14 mouse cellular contexts compared by ENCODE assay signal in the genomic region with DNA sequence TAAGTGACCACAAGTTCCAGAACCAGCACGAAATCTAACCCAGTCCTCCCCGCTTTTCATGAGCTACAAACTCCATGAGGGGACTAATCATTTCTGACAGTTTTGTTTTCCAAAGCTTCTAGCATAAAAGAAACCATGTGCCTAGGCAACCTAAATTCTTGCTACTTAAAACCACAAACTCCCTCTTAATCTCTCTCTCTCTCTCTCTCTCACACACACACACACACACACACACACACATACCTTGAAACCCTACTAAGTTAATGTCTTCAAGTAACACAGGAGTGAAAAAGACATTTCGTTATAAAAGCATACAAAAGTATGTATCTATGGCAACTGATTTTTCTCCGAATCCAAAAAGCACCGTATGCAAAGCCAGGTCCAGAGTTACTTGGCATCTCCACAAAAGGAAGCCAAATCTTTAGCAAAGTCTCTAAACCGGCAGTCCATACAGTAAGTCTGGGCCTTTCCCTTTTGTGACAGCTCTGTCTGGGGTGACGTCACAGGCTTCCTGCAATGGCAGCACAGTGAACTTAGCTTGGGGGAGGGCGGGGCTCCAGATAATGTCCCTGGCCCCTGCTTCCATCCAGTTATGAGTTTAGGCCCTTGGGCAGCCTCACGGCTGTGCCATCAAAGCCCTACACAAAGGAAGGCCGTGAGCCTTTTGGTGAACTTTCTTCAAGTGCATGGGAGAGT. TPM values are rescaled to one million over a fixed set of nuclear protein-coding genes. Genes with fewer than 3 reads are reported as not detected.
DNase-seq lines count a peak whose midpoint lies in the region; ATAC-seq and TF ChIP-seq lines count a peak whose summit lies in the region.
"Had no signal": no experiment of that assay in that cellular context is flagged by ENCODE, and none has a peak within 500 bp of the region (broad histone marks: within the 10 kb centered on the region; RNA-seq: fewer than 3 reads in every experiment).

No protein-coding gene starts in this region.

- no peaks in the 10 kb centered on the region for H3K4me1 ChIP-seq in intestine, embryonic 15.5 days (replicated peaks)
- no peaks in the 10 kb centered on the region for H3K4me1 ChIP-seq in intestine, postnatal 0 days (replicated peaks; ENCODE audit: control insufficient read depth, insufficient read depth, low read length)
- H3K4me1 ChIP-seq: hindbrain, embryonic 15.5 days; midbrain, embryonic 12.5 days had no signal

- H3K36me3 ChIP-seq in intestine, embryonic 15.5 days = no peaks in the 10 kb centered on the region
- H3K36me3 ChIP-seq in intestine, postnatal 0 days (ENCODE audit: control insufficient read depth, insufficient read depth) = no peaks in the 10 kb centered on the region
- H3K36me3 ChIP-seq: hindbrain, embryonic 15.5 days; midbrain, embryonic 12.5 days had no signal

- DNase-seq in T-cell, adult 2 months (ENCODE audit: low spot score) = peak; percentile 56
- DNase-seq in layer of hippocampus, postnatal 14 days (ENCODE audit: low spot score in 2 of 2) = no peak
- DNase-seq in kidney, postnatal 14 days = no peak
- DNase-seq in lung, postnatal 25 days (ENCODE audit: low spot score) = no peak
- DNase-seq: adrenal gland, adult 2 months; gastrocnemius, postnatal 14 days; kidney, postnatal 10 days had no signal

- peak; percentile 42 for ATAC-seq in intestine, embryonic 15.5 days
- ATAC-seq in intestine, postnatal 0 days = no peak
- ATAC-seq in hematopoietic stem cell, adult 5-6 weeks (replicated peaks in 1 of 2; ENCODE audit: insufficient read depth in 1 of 2, low FRiP score in 2 of 2, low TSS enrichment in 1 of 2, low read depth in 1 of 2, poor library complexity in 2 of 2, severe bottlenecking in 2 of 2) = 0 out of 4 replicates have a peak, but pooled peaks have one; percentile 26 to 27
- peak; percentile 82 for ATAC-seq in megakaryocyte-erythroid progenitor cell, adult 5-6 weeks (replicated peaks; ENCODE audit: low FRiP score, low TSS enrichment, poor library complexity, severe bottlenecking)

- TF ChIP-seq CTCF in intestine, postnatal 0 days (IDR thresholded peaks at IDR 0.05; ENCODE audit: low read depth) = no peak

- H3K9ac ChIP-seq in intestine, embryonic 15.5 days = no peak overlapping the region
- no peak overlapping the region for H3K9ac ChIP-seq in intestine, postnatal 0 days (ENCODE audit: low read depth, low read length)
- H3K9ac ChIP-seq: hindbrain, embryonic 15.5 days; liver, embryonic 14.5 days; midbrain, embryonic 12.5 days had no signal

- no peak overlapping the region for H3K27ac ChIP-seq in intestine, embryonic 15.5 days
- H3K27ac ChIP-seq in intestine, postnatal 0 days (ENCODE audit: low read depth, low read length) = no peak overlapping the region
- H3K27ac ChIP-seq: hindbrain, embryonic 15.5 days; liver, embryonic 14.5 days; midbrain, embryonic 12.5 days had no signal

- H3K9me3 ChIP-seq in intestine, embryonic 15.5 days = no peaks in the 10 kb centered on the region
- no peaks in the 10 kb centered on the region for H3K9me3 ChIP-seq in intestine, postnatal 0 days (ENCODE audit: control insufficient read depth)
- H3K9me3 ChIP-seq: hindbrain, embryonic 15.5 days; midbrain, embryonic 12.5 days had no signal

- WGBS in intestine, embryonic 15.5 days = 76% methylated on average over 10 of the region's 10 CpGs
- WGBS in intestine, postnatal 0 days = 74% methylated on average over 10 of the region's 10 CpGs

- no peaks in the 10 kb centered on the region for H3K27me3 ChIP-seq in intestine, embryonic 15.5 days (replicated peaks)
- H3K27me3 ChIP-seq in intestine, postnatal 0 days (replicated peaks; ENCODE audit: control insufficient read depth, insufficient read depth, low read length) = no peaks in the 10 kb centered on the region
- H3K27me3 ChIP-seq: hindbrain, embryonic 15.5 days; midbrain, embryonic 12.5 days had no signal

- no peak overlapping the region for H3K4me3 ChIP-seq in intestine, embryonic 15.5 days (replicated peaks)
- H3K4me3 ChIP-seq in intestine, postnatal 0 days (ENCODE audit: low read depth, low read length) = no peak overlapping the region
- H3K4me3 ChIP-seq: hindbrain, embryonic 15.5 days; midbrain, embryonic 12.5 days had no signal

- no peak overlapping the region for H3K4me2 ChIP-seq in intestine, embryonic 15.5 days (replicated peaks)
- H3K4me2 ChIP-seq in intestine, postnatal 0 days (replicated peaks; ENCODE audit: low read depth) = no peak overlapping the region
- H3K4me2 ChIP-seq: hindbrain, embryonic 15.5 days; midbrain, embryonic 12.5 days had no signal

RNA-seq across cellular contexts. Expression of a gene that starts 23.5 kb away (rescaled TPM):
- 2.2 and 2.3 TPM in 2 replicates for polyA plus RNA-seq in intestine, embryonic 15.5 days (2015; fragmentation: Nextera tagmentation; extraction: Ambion mirVana)
- polyA plus RNA-seq in intestine, postnatal 0 days (2015; fragmentation: Nextera tagmentation; extraction: Ambion mirVana) = 1.4 and 1.6 TPM in 2 replicates
- total RNA-seq in hematopoietic stem cell, adult 5-6 weeks (2017) = 13.3 and 18.1 TPM in 2 replicates
- total RNA-seq in megakaryocyte-erythroid progenitor cell, adult 5-6 weeks (2014; fragmentation: Nextera tagmentation) = 20.5 and 25.4 TPM in 2 replicates
- 12.2 and 15.6 TPM in 2 replicates for total RNA-seq in megakaryocyte-erythroid progenitor cell, adult 5-6 weeks (2017)
- total RNA-seq in layer of hippocampus, postnatal 14 days (2021) = 10 to 100 TPM in 1 of 2 experiments, 1 to 10 TPM in 1; 8.8 to 10.3 TPM
